Mouse (Mus musculus): ENCODE data around the gene Tcam1. TPM values are rescaled to one million over a fixed set of nuclear protein-coding genes. Genes with fewer than 3 reads are reported as not detected.

Gene Tcam1
- polyA plus RNA-seq, 1 experiment from 2014 or later: 0.47 TPM

- H3K9ac ChIP-seq: no peak overlapping the region
- WGBS: 81% methylated on average over 1 of the region's 1 CpGs
- H3K4me2 ChIP-seq (replicated peaks): no peak overlapping the region
- no peak overlapping the region for H3K4me3 ChIP-seq
- H3K27me3 ChIP-seq: no peaks in the 10 kb centered on the region
- H3K9me3 ChIP-seq: no peaks in the 10 kb centered on the region
- H3K36me3 ChIP-seq: no peaks in the 10 kb centered on the region
- H3K27ac ChIP-seq: peak overlapping the region; percentile 58; the same call in 1 of the 2 replicates
- H3K4me1 ChIP-seq: peaks cover 34% of the 10 kb centered on the region
- no peak for ATAC-seq (ENCODE audit: insufficient number of reproducible peaks, insufficient read depth, low FRiP score, low TSS enrichment)
Observed at GRCm38 (mm10) chr11:106274374-106274773, 2.1 kb upstream of the Tcam1 start.

GRCm38 (mm10) chr11:106274971-106275411 lies 1.5 kb upstream of the Tcam1 start:
- Histone ChIP-seq H3K4me3 (no peak overlapping the region), H3K9ac (no peak overlapping the region), H3K27ac (peak overlapping the region; percentile 58; the same call in 1 of the 2 replicates), H3K9me3 (no peaks in the 10 kb centered on the region), H3K4me1 (peaks cover 33% of the 10 kb centered on the region), H3K36me3 (no peaks in the 10 kb centered on the region), H3K4me2 (replicated peaks) (no peak overlapping the region), H3K27me3 (no peaks in the 10 kb centered on the region)
- no peak for ATAC-seq (ENCODE audit: insufficient number of reproducible peaks, insufficient read depth, low FRiP score, low TSS enrichment)
- WGBS: 72% methylated on average over 7 of the region's 7 CpGs

GRCm38 (mm10) chr11:106282452-106282851 lies 6.0 kb downstream of the Tcam1 start:
- H3K27ac ChIP-seq: no peak overlapping the region
- 85% methylated on average over 6 of the region's 6 CpGs for WGBS
- no peaks in the 10 kb centered on the region for H3K27me3 ChIP-seq
- no peak overlapping the region for H3K9ac ChIP-seq
- H3K4me3 ChIP-seq: no peak overlapping the region
- no peak for ATAC-seq (ENCODE audit: insufficient number of reproducible peaks, insufficient read depth, low FRiP score, low TSS enrichment)
- H3K9me3 ChIP-seq: no peaks in the 10 kb centered on the region
- no peaks in the 10 kb centered on the region for H3K36me3 ChIP-seq
- 0 out of 2 replicates have a peak, but pooled peaks cover 2% of the 10 kb centered on the region for H3K4me1 ChIP-seq
- no peak overlapping the region for H3K4me2 ChIP-seq (replicated peaks)

- Histone ChIP-seq H3K9ac (no peak overlapping the region), H3K36me3 (no peaks in the 10 kb centered on the region), H3K4me2 (replicated peaks) (no peak overlapping the region), H3K9me3 (no peaks in the 10 kb centered on the region), H3K4me3 (no peak overlapping the region), H3K27me3 (no peaks in the 10 kb centered on the region), H3K4me1 (0 out of 2 replicates have a peak, but pooled peaks cover 2% of the 10 kb centered on the region), H3K27ac (no peak overlapping the region)
- no peak for ATAC-seq (ENCODE audit: insufficient number of reproducible peaks, insufficient read depth, low FRiP score, low TSS enrichment)
- 78% methylated on average over 4 of the region's 4 CpGs for WGBS
Observed at GRCm38 (mm10) chr11:106283371-106283770, 6.9 kb downstream of the Tcam1 start.

- ATAC-seq (ENCODE audit: insufficient number of reproducible peaks, insufficient read depth, low FRiP score, low TSS enrichment): no peak
- H3K4me3 ChIP-seq: no peak overlapping the region
- H3K27ac ChIP-seq: no peak overlapping the region
- no peak overlapping the region for H3K4me2 ChIP-seq (replicated peaks)
- WGBS: 76% methylated on average over 8 of the region's 8 CpGs
- no peaks in the 10 kb centered on the region for H3K36me3 ChIP-seq
- H3K27me3 ChIP-seq: no peaks in the 10 kb centered on the region
- 0 out of 2 replicates have a peak, but pooled peaks cover 2% of the 10 kb centered on the region for H3K4me1 ChIP-seq
- no peaks in the 10 kb centered on the region for H3K9me3 ChIP-seq
- H3K9ac ChIP-seq: no peak overlapping the region
Observed at GRCm38 (mm10) chr11:106284126-106284525, 7.7 kb downstream of the Tcam1 start.

GRCm38 (mm10) chr11:106286206-106286605 lies 9.7 kb downstream of the Tcam1 start:
- WGBS: 86% methylated on average over 7 of the region's 7 CpGs
- Histone ChIP-seq H3K9ac (no peak overlapping the region), H3K27ac (no peak overlapping the region)

GRCm38 (mm10) chr11:106286987-106287386 lies 10.5 kb downstream of the Tcam1 start:
- H3K4me3 ChIP-seq: no peak overlapping the region
- ATAC-seq (ENCODE audit: insufficient number of reproducible peaks, insufficient read depth, low FRiP score, low TSS enrichment): no peak
- 0 out of 2 replicates have a peak, but pooled peaks cover 2% of the 10 kb centered on the region for H3K4me1 ChIP-seq
- WGBS: 60% methylated on average over 11 of the region's 11 CpGs
- H3K9ac ChIP-seq: no peak overlapping the region
- no peaks in the 10 kb centered on the region for H3K9me3 ChIP-seq
- no peak overlapping the region for H3K27ac ChIP-seq
- no peaks in the 10 kb centered on the region for H3K27me3 ChIP-seq
- H3K4me2 ChIP-seq (replicated peaks): no peak overlapping the region
- no peaks in the 10 kb centered on the region for H3K36me3 ChIP-seq

More at GRCm38 (mm10) chr11:106286206-106286605, 9.7 kb downstream of the Tcam1 start:
- Histone ChIP-seq H3K9me3 (no peaks in the 10 kb centered on the region), H3K36me3 (no peaks in the 10 kb centered on the region), H3K27me3 (no peaks in the 10 kb centered on the region), H3K4me3 (no peak overlapping the region), H3K4me2 (replicated peaks) (no peak overlapping the region), H3K4me1 (0 out of 2 replicates have a peak, but pooled peaks cover 2% of the 10 kb centered on the region)
- no peak for ATAC-seq (ENCODE audit: insufficient number of reproducible peaks, insufficient read depth, low FRiP score, low TSS enrichment)

- Histone ChIP-seq H3K4me1 (0 out of 2 replicates have a peak, but pooled peaks cover 2% of the 10 kb centered on the region), H3K36me3 (no peaks in the 10 kb centered on the region), H3K27ac (no peak overlapping the region), H3K27me3 (no peaks in the 10 kb centered on the region), H3K9me3 (no peaks in the 10 kb centered on the region), H3K9ac (no peak overlapping the region), H3K4me3 (no peak overlapping the region), H3K4me2 (replicated peaks) (no peak overlapping the region)
- WGBS: 69% methylated on average over 8 of the region's 8 CpGs
- no peak for ATAC-seq (ENCODE audit: insufficient number of reproducible peaks, insufficient read depth, low FRiP score, low TSS enrichment)
Observed at GRCm38 (mm10) chr11:106289369-106289768, 12.9 kb downstream of the Tcam1 start.

- H3K27ac ChIP-seq: no peak overlapping the region
- no peaks in the 10 kb centered on the region for H3K27me3 ChIP-seq
- ATAC-seq (ENCODE audit: insufficient number of reproducible peaks, insufficient read depth, low FRiP score, low TSS enrichment): no peak
- 89% methylated on average over 5 of the region's 5 CpGs for WGBS
- H3K9ac ChIP-seq: no peak overlapping the region
- H3K36me3 ChIP-seq: no peaks in the 10 kb centered on the region
- H3K9me3 ChIP-seq: no peaks in the 10 kb centered on the region
- 0 out of 2 replicates have a peak, but pooled peaks cover 2% of the 10 kb centered on the region for H3K4me1 ChIP-seq
- H3K4me2 ChIP-seq (replicated peaks): no peak overlapping the region
- H3K4me3 ChIP-seq: no peak overlapping the region
Observed at GRCm38 (mm10) chr11:106290376-106290775, 13.9 kb downstream of the Tcam1 start.

- Histone ChIP-seq H3K27me3 (no peaks in the 10 kb centered on the region), H3K4me1 (0 out of 2 replicates have a peak, but pooled peaks cover 2% of the 10 kb centered on the region), H3K27ac (no peak overlapping the region), H3K36me3 (no peaks in the 10 kb centered on the region), H3K9me3 (no peaks in the 10 kb centered on the region), H3K4me2 (replicated peaks) (no peak overlapping the region), H3K4me3 (no peak overlapping the region), H3K9ac (no peak overlapping the region)
- ATAC-seq (ENCODE audit: insufficient number of reproducible peaks, insufficient read depth, low FRiP score, low TSS enrichment): no peak
- 85% methylated on average over 2 of the region's 2 CpGs for WGBS
Observed at GRCm38 (mm10) chr11:106291861-106292260, 15.4 kb downstream of the Tcam1 start.

GRCm38 (mm10) chr11:106301765-106302164 lies 25.3 kb downstream of the Tcam1 start, which contains the start of gene Gh:
Gh (minus strand) TSS chr11:106301865.
- no peaks in the 10 kb centered on the region for H3K27me3 ChIP-seq
- no peak within 1 kb of the TSS for H3K4me2 ChIP-seq (replicated peaks)
- 83% methylated on average over 9 of the region's 9 CpGs for WGBS
- no peaks in the 10 kb centered on the region for H3K36me3 ChIP-seq
- H3K9ac ChIP-seq: no peak within 1 kb of the TSS; the same call in 1 of the 2 replicates
- no peaks in the 10 kb centered on the region for H3K9me3 ChIP-seq
- no peak within 1 kb of the TSS for H3K27ac ChIP-seq
- no peaks in the 10 kb centered on the region for H3K4me1 ChIP-seq
- ATAC-seq (ENCODE audit: insufficient number of reproducible peaks, insufficient read depth, low FRiP score, low TSS enrichment): no peak
- H3K4me3 ChIP-seq: no peak within 1 kb of the TSS

GRCm38 (mm10) chr11:106302634-106303033 lies 26.2 kb downstream of the Tcam1 start:
- Histone ChIP-seq H3K27ac (no peak overlapping the region), H3K9me3 (no peaks in the 10 kb centered on the region), H3K36me3 (no peaks in the 10 kb centered on the region), H3K4me3 (no peak overlapping the region), H3K9ac (no peak overlapping the region), H3K4me1 (no peaks in the 10 kb centered on the region), H3K4me2 (replicated peaks) (no peak overlapping the region), H3K27me3 (no peaks in the 10 kb centered on the region)
- WGBS: 17% methylated on average over 2 of the region's 2 CpGs
- no peak for ATAC-seq (ENCODE audit: insufficient number of reproducible peaks, insufficient read depth, low FRiP score, low TSS enrichment)

All from embryonic facial prominence, embryonic 12.5 days (tissue).